Mouse (Mus musculus) small intestine, adult 2 months (tissue): ENCODE measurements around the gene Snorc.

Experiments
- CTCF ChIP-seq: fragments of 200-500 bp; IDR thresholded peaks from 2 replicates; pipeline ENCODE4 v1.5.1; 2012; ENCODE audit warnings: low read depth, mild to moderate bottlenecking, control low read depth, inconsistent platforms, low read length, moderate library complexity, mixed read lengths; ENCODE audit not compliant: insufficient replicate concordance, insufficient read length; ENCODE audit errors: extremely low read depth
- POLR2A ChIP-seq: fragments of 200-500 bp; IDR thresholded peaks from 2 replicates; pipeline ENCODE4 v1.6.1; 2012; ENCODE audit warnings: low read depth, mild to moderate bottlenecking, control low read depth, inconsistent platforms, low read length, moderate library complexity

DNA sequence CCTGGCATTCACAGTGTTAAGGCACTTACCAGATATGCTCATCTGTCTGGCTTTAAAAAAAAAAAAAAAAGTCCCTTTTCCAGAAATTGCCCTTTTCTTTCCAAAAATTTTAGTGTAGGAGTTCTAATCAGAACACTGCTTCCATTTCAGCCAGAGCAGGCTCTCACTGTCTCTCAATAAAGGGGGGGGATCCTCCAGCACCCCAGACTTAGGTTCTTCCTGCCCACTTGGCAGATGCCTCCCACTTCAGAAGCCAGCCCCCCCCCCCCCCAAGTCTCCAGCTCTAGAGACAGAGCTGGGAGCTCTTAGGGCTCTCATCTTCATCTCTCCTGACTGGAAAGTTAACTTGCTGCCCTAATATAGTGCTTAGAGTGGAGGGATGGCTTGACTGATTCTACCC lies 50.4 kb downstream of the Snorc start:
- TF ChIP-seq CTCF (no peak), POLR2A (no peak)
